Mouse (Mus musculus): Measurements from ENCODE around the gene Mto1.

The Mto1 gene

GRCm38 (mm10) chr9:78447973-78448873 lies at the start of gene Mto1, which contains the start of gene Gm17324:
Gene Mto1, plus strand, starts transcription at chr9:78448208.
Gene Gm17324, minus strand, starts transcription at chr9:78448786.
- DNase-seq (ENCODE audit: low read depth), result peak; percentile 89

DNA sequence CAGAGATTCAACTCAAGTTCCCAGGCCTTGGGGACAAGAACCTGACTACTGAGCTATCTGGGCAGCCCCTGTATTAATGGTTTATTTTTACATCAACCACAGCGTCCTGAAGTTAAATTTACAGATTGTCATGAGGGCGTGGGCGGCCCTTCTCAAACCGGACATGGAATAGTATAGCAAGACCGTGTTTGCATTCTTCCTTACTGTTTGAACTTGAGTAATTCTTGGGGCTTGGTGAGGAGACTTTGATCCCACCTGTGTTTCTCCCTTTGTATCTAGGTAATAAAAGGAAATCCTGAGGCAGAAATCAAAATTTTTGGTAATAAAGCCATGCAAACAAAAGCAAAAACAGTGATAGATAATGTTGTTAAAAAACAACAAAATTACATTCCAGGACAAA lies 47.4 kb upstream of the Mto1 start:
- no peak for DNase-seq (ENCODE audit: low read depth)

DNA sequence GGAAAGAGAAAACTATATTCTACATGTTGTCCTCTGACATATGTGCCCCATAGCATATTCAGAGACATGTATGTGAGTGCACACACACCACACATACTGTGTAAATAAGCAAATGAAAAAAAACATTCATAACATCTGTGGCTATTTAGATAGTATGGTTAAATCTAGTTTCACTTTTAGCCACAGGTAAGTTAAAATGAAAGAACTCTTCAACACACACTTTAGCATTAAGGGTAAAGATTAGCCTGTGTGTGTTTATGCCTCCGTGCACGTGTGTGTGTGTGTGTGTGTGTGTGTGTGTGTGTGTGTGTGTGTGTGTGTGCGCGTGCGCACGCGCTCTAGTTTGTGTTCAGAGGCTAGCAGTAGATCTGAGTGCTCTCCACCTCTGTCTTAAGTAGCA lies 46.4 kb upstream of the Mto1 start:
- no peak for DNase-seq (ENCODE audit: low read depth)

DNA sequence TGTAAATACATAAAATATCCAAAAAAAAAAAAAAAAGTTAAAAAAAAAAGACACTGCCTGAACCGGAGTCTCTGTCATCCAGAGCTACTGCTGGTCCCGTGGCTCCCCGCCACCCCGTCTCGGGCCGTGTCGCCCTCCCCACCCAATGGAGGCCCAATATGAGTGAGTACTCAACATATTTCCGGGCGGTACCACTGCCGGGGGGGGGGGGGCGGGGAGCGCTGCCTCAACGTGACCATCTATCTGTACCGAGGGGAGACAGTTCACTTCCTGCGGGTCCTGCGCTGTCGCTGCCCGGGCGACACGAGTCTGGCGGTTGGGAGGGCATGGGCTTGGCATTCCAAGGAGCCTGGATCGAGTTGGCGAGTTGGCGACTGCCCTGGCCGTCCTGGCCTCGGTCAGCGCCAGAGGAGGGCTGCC lies 20.6 kb upstream of the Mto1 start:
- no peak for DNase-seq (ENCODE audit: low read depth)

- no peak for DNase-seq (ENCODE audit: low read depth)
Measured at GRCm38 (mm10) chr9:78428185-78428584, 19.8 kb upstream of the Mto1 start.

DNA sequence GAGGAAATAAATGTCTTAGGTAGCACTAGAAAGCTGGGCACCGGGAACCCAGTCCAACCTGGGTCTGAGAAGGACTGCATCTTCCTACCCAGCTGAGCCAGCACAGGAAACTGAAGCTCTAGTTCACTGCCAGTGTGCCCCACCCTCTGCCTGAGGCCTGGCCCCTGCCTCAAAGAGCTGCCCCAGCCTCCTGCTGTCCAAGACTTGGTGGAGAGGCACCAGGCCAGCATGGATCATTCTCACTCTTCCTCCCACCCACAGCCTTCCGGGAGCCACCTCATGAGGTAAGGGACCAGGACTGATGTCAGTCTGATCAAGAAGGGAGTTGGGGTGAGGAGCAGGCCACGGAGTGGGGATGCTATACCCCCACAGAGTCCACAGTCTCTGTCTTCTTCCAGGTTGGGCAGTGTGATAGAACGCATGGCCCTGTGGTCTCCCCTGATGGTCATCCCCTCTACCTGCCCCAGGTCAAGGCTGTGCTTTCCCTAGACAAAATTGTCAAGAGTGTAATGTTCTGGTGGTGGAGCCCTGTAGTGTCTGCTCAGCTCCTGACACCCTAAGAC lies 19.1 kb upstream of the Mto1 start:
- no peak for DNase-seq (ENCODE audit: low read depth)

- no peak for DNase-seq (ENCODE audit: low read depth)
Measured at GRCm38 (mm10) chr9:78429551-78429950, 18.5 kb upstream of the Mto1 start.

GRCm38 (mm10) chr9:78430486-78430885 lies 17.5 kb upstream of the Mto1 start:
- no peak for DNase-seq (ENCODE audit: low read depth)

GRCm38 (mm10) chr9:78432471-78432870 lies 15.5 kb upstream of the Mto1 start:
- DNase-seq (ENCODE audit: low read depth), result no peak

GRCm38 (mm10) chr9:78439426-78439825 lies 8.6 kb upstream of the Mto1 start:
- DNase-seq (ENCODE audit: low read depth), result no peak

DNA sequence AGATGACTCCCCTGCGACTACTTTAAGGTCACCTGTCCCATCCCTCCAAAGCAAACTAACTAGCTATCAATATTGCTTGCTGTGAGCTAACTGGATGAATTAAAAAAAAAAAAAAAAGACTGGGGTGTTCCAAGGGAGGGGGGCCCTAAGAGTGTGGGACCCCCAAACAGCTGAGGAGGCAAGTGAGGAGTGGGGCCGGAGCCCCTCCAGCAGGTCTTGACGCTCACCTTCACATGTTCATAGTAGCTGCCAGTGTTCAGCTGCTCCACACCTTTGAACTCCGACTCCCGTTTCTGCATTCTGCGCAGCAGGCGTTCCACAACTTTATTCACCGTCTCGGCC lies 5.8 kb upstream of the Mto1 start:
- DNase-seq (ENCODE audit: low read depth), result no peak

- peak; percentile 87 for DNase-seq (ENCODE audit: low read depth)
Measured at GRCm38 (mm10) chr9:78442579-78443392, 5.2 kb upstream of the Mto1 start, which contains the start of gene Cgas. Gene Cgas, minus strand, starts transcription at chr9:78443237.

DNA sequence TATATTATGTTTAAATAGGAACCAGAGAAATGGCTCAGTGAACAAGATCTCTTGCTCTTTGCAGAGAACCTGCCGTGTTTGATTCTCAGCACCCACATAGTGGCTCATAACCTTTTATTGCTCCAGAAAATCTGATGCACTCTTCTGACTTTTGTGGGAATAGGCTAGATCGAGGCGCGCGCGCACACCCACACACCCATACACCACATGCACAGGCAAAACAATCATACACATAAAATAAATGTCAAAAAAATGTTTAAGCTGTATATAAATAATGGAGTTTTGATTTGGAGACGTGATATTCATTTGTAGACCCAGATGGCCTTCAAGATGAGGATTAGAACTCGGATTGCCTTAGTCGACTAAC lies 419 bp upstream of the Mto1 start:
- no peak for DNase-seq (ENCODE audit: low read depth)

GRCm38 (mm10) chr9:78450404-78450803 lies 2.4 kb downstream of the Mto1 start:
- peak; percentile 46 for DNase-seq (ENCODE audit: low read depth)

- peak; percentile 87 for DNase-seq (ENCODE audit: low read depth)
Measured at GRCm38 (mm10) chr9:78451382-78451781, 3.4 kb downstream of the Mto1 start.

- DNase-seq (ENCODE audit: low read depth), result no peak
Measured at GRCm38 (mm10) chr9:78457026-78457425, 9.0 kb downstream of the Mto1 start.

DNA sequence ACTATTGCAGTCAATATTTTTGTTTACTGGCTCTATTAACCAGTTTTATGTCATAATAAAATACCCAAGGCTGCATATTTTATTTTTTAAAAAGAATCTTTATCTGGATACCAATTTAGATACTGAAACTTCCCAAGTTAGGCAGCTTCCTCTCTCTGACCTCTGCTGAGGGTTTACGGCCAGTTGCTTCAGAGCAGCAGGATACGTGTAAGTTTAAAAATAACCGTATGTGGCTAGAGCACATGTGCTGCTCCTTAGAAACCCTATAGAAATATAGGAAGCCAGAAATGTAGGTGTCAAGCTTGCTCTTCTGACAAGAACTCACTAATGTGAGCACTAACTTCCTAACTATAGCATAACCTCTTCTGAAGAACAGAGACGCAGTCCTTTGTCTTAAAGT lies 15.3 kb downstream of the Mto1 start:
- DNase-seq (ENCODE audit: low read depth), result peak; percentile 37

DNA sequence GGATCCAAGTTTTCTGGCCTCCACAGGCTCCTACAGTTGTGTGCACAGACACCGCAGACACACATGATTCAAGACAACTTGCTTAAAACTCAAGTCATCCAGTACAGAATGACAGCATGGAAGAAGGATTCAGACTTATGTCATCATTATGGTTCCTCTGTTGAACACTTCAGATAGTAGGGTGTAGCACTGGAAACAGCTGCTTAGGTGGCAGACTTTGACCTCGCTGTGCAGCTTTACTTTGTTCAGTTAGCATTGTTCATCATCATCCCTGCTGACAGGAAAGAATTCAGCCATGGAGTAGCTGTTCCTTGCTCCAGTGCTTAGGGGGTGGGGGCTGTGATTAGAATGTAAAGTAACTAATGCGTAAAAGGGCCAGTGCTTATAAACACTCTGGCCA lies 17.7 kb downstream of the Mto1 start:
- DNase-seq (ENCODE audit: low read depth), result no peak

DNA sequence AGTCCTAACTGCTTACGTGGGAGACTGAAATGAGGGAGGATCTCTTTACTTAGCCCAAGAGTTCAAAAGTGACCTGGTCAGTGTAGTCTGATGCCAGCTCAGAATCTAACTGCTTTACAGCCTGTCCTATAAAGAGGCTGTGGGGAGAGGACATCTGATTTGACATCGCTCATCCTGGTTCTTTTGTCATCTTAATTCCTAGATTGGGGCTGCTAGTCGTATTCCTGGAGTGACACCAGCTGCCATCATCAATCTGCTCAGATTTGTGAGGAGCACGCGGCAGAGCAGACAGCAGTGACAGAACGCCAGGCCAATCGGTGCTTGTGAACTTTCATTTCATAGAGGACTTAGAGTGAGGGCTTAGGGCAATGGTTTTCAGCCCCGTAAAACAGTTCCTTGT lies 25.6 kb downstream of the Mto1 start:
- no peak for DNase-seq (ENCODE audit: low read depth)

DNA sequence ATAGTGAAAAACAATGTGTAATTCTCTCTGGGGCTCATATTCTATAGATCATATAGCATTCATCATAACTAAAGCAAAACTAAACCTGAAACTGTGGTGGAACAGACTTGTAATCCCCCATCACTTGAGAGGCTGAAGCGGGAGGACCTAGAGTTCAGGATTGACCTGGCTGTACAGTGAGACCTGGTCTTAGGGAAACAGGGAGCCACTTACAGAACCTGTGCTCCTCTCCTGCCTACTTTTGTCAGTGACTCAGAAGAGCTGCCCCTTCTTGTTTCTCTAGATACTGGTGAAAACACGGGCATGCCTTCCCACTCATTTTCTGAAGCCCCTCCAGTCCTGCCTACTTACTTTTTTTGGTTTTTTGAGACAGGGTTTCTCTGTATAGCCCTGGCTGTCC lies 26.3 kb downstream of the Mto1 start:
- DNase-seq (ENCODE audit: low read depth), result no peak

DNA sequence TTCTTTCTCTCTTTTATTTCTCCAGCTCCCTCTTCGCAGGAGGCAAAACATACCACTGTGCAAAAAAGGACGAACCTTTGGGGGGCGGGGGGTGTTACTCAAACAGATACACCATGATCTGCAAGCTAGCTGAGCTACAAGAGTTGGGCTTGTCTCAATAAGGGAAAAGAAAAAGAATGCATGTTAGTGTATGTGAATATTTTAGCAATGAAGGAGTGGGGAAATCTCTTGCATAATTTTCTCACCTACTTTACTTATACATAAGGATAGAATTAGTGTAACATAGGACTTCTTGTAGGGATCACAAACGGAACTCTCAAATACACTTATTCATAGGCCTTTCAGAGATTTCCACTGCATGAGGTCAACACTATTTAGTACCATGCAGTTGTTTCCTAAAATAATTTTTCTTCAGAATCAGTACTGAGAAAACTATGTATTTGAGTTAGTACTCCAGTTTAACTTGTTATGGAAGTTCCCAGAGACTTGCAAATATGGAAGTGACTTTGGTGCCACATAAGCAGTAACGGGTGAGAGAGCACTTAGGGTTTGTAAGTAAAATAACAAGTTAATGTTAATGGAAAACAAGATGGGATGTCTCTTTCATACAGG lies 26.9 kb downstream of the Mto1 start:
- peak; percentile 42 for DNase-seq (ENCODE audit: low read depth)

DNA sequence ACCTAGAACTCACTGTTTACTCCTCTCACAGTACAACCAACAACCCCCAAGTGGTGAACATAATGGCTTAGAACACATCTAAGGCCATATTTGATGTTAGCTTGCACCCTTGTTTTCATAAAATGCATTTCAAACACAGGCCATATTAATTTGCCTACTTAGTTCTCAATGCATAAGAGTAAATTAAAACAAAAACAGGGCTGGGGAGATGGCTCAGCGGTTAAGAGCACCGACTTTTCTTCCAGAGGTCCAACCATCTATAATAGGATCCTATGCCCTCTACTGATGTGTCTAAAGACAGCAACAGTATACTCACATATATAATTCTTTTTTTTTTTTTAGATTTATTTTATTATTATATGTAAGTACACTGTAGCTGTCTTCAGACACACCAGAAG lies 27.4 kb downstream of the Mto1 start:
- DNase-seq (ENCODE audit: low read depth), result no peak

Data from 416B (cell line).